Mouse (Mus musculus) testis, adult 2 months (tissue): ENCODE results near the gene Dynlt1c. TPM values are rescaled to one million over a fixed set of nuclear protein-coding genes. Genes with fewer than 3 reads are reported as not detected.
"Not testable (repeated sequence)": the region's sequence is repeated elsewhere in the genome, so short reads cannot be mapped to it uniquely, and the experiment has no call there.

Experiments
- H3K27ac ChIP-seq: fragments of 200-500 bp; 2 replicates; pipeline ENCODE4 v1.5.1; 2012; ENCODE audit warnings: low read depth, low read length; ENCODE audit not compliant: control insufficient read depth, insufficient read depth
- H3K27me3 ChIP-seq: fragments of 200-500 bp; 2 replicates; pipeline ENCODE4 v1.6.1; 2012; ENCODE audit warnings: mild to moderate bottlenecking, low read length, moderate library complexity; ENCODE audit not compliant: control insufficient read depth, insufficient read depth
- H3K36me3 ChIP-seq: fragments of 200-500 bp; 2 replicates; pipeline ENCODE4 v1.6.1; 2012; ENCODE audit warnings: mild to moderate bottlenecking, low read length; ENCODE audit not compliant: control insufficient read depth, insufficient read depth
- H3K4me1 ChIP-seq: fragments of 200-500 bp; 2 replicates; pipeline ENCODE4 v1.6.1; 2012; ENCODE audit warnings: low read length; ENCODE audit not compliant: control insufficient read depth, insufficient read depth
- H3K4me3 ChIP-seq: fragments of 200-500 bp; 2 replicates; pipeline ENCODE4 v1.5.1; 2012; ENCODE audit warnings: low read depth, mild to moderate bottlenecking, low read length, moderate library complexity, mixed read lengths; ENCODE audit not compliant: control insufficient read depth
- CTCF ChIP-seq: fragments of 200-500 bp; IDR thresholded peaks from 2 replicates; pipeline ENCODE4 v1.5.1; 2012; ENCODE audit warnings: low read depth, mild to moderate bottlenecking, inconsistent platforms, low read length, moderate library complexity; ENCODE audit not compliant: control insufficient read depth, insufficient read depth, insufficient replicate concordance
- POLR2A ChIP-seq: fragments of 200-500 bp; IDR thresholded peaks from 2 replicates; pipeline ENCODE4 v1.6.1; 2012; ENCODE audit warnings: low read depth, mild to moderate bottlenecking, inconsistent platforms, low read length, moderate library complexity; ENCODE audit not compliant: control insufficient read depth
- polyA plus RNA-seq: library from polyadenylated mRNA; depleted of rRNA; stranded (reverse); fragments of >200 nt; gene quantifications from 2 replicates; pipeline ENCODE4 v1.2.3, GENCODE M21; 2012

Gene Dynlt1c
- polyA plus RNA-seq, 1 experiment: 14.1 TPM

- not testable (repeated sequence) for H3K27ac ChIP-seq, H3K27me3 ChIP-seq, H3K36me3 ChIP-seq, H3K4me1 ChIP-seq, H3K4me3 ChIP-seq
Observed at GRCm38 (mm10) chr17:6620730-6621451, 19.4 kb downstream of the Dynlt1c start.

- H3K4me1 ChIP-seq, H3K36me3 ChIP-seq, H3K27me3 ChIP-seq, H3K27ac ChIP-seq, H3K4me3 ChIP-seq: not testable (repeated sequence)
Observed at GRCm38 (mm10) chr17:6621976-6622375, 20.5 kb downstream of the Dynlt1c start.

GRCm38 (mm10) chr17:6624926-6625558, 23.6 kb downstream of the Dynlt1c start:
- not testable (repeated sequence) for H3K4me1 ChIP-seq, H3K27ac ChIP-seq, H3K36me3 ChIP-seq, H3K27me3 ChIP-seq, H3K4me3 ChIP-seq

- not testable (repeated sequence) for H3K4me3 ChIP-seq, H3K36me3 ChIP-seq, H3K27ac ChIP-seq, H3K4me1 ChIP-seq, H3K27me3 ChIP-seq
Observed at GRCm38 (mm10) chr17:6630398-6630797, 28.9 kb downstream of the Dynlt1c start.

- not testable (repeated sequence) for H3K27me3 ChIP-seq, H3K27ac ChIP-seq, H3K36me3 ChIP-seq, H3K4me1 ChIP-seq, H3K4me3 ChIP-seq
Observed at GRCm38 (mm10) chr17:6632850-6633249, 31.4 kb downstream of the Dynlt1c start.

GRCm38 (mm10) chr17:6635781-6636180, 34.3 kb downstream of the Dynlt1c start:
- not testable (repeated sequence) for H3K27ac ChIP-seq, H3K27me3 ChIP-seq, H3K36me3 ChIP-seq, H3K4me3 ChIP-seq, H3K4me1 ChIP-seq

GRCm38 (mm10) chr17:6636861-6637260, 35.4 kb downstream of the Dynlt1c start:
- Histone ChIP-seq H3K36me3 (no peaks in the 10 kb centered on the region), H3K4me1 (no peaks in the 10 kb centered on the region), H3K27me3 (no peaks in the 10 kb centered on the region), H3K27ac (no peak overlapping the region), H3K4me3 (no peak overlapping the region)
- TF ChIP-seq CTCF (no peak), POLR2A (no peak)

- not testable (repeated sequence) for H3K4me1 ChIP-seq, H3K27ac ChIP-seq, H3K36me3 ChIP-seq, H3K27me3 ChIP-seq, H3K4me3 ChIP-seq
Observed at GRCm38 (mm10) chr17:6637434-6637833, 36.0 kb downstream of the Dynlt1c start.

- H3K27me3 ChIP-seq, H3K4me3 ChIP-seq, H3K4me1 ChIP-seq, H3K27ac ChIP-seq, H3K36me3 ChIP-seq: not testable (repeated sequence)
Observed at GRCm38 (mm10) chr17:6638444-6638843, 37.0 kb downstream of the Dynlt1c start.

- not testable (repeated sequence) for H3K4me3 ChIP-seq, H3K27me3 ChIP-seq, H3K36me3 ChIP-seq, H3K4me1 ChIP-seq, H3K27ac ChIP-seq
Observed at GRCm38 (mm10) chr17:6639486-6639885, 38.0 kb downstream of the Dynlt1c start.

- H3K36me3 ChIP-seq, H3K27me3 ChIP-seq, H3K27ac ChIP-seq, H3K4me3 ChIP-seq, H3K4me1 ChIP-seq: not testable (repeated sequence)
Observed at GRCm38 (mm10) chr17:6640044-6640637, 38.7 kb downstream of the Dynlt1c start.
